Mouse (Mus musculus) bone marrow, adult 2 months (tissue): Measurements from ENCODE around the gene Slc23a2.

Experiments used
- CTCF ChIP-seq: fragments of 200-500 bp; IDR thresholded peaks from 2 replicates; pipeline ENCODE4 v1.5.1; 2011; ENCODE audit warnings: low read length, control low read depth; ENCODE audit not compliant: control insufficient read depth, insufficient read depth
- POLR2A ChIP-seq: fragments of 200-500 bp; IDR thresholded peaks from 2 replicates; pipeline ENCODE4 v1.6.1; 2011; ENCODE audit warnings: low read depth, mild to moderate bottlenecking, control low read depth, low read length, borderline replicate concordance; ENCODE audit not compliant: control insufficient read depth

DNA sequence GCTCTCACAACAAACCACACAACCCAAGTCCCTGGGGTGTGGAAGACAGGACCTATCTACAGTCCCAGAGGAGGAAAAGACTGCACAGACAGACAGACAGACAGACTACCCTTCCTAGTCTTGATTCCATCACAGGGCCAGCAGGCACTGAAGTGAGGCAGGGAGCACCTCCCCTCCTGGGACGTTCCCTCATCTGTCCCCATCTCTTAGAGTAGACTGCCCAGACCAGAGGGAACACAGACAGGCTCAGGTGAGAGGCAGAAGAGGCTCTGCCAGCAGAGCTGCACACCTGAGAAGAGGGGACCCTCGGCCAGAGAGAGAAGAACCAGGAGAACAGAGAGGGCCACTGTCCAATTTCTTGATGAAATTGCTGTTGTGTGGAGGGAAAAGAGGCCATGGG lies 33.0 kb downstream of the Slc23a2 start:
- TF ChIP-seq POLR2A (no peak), CTCF (no peak)
